Mouse (Mus musculus) lung, postnatal 10 days (tissue): ENCODE measurements around the gene Bcat2.

Experiments
- DNase-seq: peaks from one replicate; pipeline ENCODE4 v3.0.0; 2021

Bcat2 gene

DNA sequence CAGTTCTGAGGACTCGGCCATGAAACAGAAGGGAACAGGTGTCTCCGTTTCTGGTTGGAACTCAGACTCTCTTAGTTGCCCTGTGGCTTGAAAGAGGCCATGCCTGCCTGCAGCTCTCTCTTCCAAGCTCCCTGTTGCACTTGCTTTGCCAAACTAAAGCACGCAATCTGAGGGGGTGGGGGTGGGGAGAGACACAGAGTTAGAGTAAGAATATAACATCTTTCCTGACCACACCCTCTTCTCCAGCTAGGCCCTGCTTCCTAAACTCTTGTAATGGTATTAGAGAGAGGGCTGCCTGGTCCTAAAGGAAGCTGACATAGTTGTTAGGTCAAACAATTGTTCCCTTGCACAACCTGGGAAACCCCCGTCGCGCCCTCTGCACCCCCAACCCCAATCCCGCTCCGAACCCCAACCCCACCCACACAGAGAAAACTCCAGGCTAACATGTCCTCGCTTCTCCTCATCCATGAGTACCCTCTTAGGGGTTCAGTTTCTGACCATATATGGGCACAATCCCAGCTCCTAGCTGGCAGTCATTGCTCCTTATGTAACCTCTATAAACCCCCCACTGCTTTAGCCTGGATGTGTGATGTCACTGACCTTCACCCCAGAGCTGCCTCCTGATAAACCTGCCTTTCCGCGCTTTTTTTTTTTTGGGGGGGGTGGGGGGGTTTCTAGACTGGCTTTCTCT is 19.0 kb upstream of the Bcat2 start:
- DNase-seq: no peak

- DNase-seq: no peak
Measured at GRCm38 (mm10) chr7:45551512-45551883, 18.5 kb upstream of the Bcat2 start.

- DNase-seq: no peak
Measured at GRCm38 (mm10) chr7:45553519-45553918, 16.4 kb upstream of the Bcat2 start.

DNA sequence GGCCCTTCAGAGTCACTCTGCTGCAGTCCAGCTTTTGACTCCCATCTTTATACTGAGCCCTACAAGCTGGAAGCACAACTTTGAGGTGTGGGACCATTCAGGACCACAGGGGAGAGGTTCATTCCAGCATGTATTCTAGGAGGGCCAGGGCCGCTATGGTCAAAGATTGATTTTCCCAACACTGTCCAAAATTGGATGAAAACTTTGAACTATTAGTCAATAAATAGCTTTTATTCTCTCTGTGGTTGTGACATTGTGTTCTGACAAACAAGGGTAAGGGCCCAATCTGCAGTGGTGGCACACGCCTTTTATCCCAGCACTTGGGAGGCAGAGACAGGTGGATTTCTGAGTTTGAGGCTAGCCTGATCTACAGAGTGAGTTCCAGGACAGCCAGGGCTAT is 16.0 kb upstream of the Bcat2 start:
- no peak for DNase-seq

DNA sequence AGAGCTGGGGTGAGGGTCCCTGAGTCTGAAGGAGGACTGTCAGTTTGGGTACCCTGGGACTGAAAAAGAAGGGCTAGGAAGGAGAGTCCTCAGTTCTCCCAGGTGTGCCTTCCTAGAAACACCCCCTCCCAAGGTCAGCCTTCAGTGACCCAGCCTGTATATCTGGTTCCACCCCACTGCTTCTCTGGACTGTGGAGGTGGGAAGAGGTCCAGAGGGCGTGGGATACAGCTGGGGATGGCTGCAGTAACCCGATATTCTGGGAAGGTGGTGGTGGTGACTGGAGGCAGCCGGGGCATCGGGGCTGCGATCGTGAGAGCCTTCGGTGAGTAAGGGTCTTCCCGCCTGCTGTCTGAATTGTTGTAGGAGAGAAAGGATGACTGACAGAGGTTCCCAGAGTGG is 15.2 kb upstream of the Bcat2 start, which contains the start of gene Hsd17b14:
Hsd17b14 (plus strand) TSS at position 150 of the 400 bp plus-strand sequence.
- DNase-seq: no peak

GRCm38 (mm10) chr7:45555787-45556186 is 14.2 kb upstream of the Bcat2 start:
- peak; percentile 89 for DNase-seq

DNA sequence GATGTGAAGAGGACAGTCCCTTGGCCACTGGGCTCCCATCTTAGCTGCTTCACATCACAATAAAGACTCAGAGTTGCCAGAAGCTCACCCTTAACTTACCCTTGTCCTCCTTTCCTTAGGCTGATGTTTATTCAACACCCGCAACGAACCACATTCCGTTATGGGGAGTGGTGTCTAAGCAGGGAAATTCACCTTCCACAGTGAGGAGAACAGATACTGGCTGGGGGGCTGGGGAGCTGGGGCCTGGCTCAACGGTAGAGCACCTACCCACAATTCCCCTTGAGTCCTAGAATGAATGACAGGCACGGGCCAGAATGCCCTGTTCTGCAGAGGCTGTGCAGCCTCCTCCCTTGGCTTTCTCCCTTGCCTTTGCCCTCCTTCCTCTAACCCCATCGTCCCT is 11.0 kb upstream of the Bcat2 start:
- DNase-seq: peak; percentile 38

DNA sequence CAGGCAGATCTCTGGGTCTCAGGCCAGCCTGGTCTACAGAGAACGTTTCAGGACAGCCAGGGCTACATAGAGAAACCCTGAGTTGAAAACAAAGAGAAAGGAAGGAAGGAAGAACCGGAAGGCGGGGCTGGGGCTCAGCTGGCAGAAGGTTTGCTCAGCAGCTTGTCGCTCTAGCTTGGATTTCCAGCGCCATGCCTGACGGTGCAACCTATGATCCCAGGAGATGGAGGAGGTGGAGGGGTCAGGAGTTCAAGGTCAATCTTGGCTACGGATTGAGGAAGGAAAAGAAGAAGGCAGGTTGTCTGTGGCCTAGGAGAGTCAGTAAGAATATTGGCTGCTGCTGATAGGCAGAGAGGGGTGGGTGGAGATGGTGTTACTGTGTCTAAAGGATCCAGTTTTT is 9.7 kb upstream of the Bcat2 start:
- no peak for DNase-seq

GRCm38 (mm10) chr7:45560843-45561623 is 8.9 kb upstream of the Bcat2 start:
- DNase-seq: peak; percentile 88

GRCm38 (mm10) chr7:45561624-45562520 is 8.1 kb upstream of the Bcat2 start:
- DNase-seq: no peak

DNA sequence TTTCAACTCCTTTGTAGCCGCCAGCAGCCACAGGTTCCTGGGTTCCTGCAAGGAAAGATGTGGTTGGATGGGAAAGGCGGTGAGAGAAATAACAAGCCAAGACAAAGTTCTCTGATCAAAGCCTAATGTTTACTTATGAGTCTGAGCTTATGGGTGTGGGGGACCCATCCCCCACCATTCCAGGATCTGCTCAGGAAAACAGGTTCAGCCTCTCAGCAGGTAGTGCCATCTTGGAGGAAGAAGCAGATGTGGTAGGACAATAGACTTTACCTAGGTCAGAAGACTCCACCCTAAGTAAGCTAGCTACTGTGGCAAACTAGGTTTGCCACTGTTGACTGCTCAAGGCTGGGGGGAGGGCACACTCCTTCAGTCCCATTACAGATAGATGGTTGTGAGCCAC is 5.1 kb upstream of the Bcat2 start:
- DNase-seq: no peak

- DNase-seq: no peak
Measured at GRCm38 (mm10) chr7:45565446-45565845, 4.5 kb upstream of the Bcat2 start.

DNA sequence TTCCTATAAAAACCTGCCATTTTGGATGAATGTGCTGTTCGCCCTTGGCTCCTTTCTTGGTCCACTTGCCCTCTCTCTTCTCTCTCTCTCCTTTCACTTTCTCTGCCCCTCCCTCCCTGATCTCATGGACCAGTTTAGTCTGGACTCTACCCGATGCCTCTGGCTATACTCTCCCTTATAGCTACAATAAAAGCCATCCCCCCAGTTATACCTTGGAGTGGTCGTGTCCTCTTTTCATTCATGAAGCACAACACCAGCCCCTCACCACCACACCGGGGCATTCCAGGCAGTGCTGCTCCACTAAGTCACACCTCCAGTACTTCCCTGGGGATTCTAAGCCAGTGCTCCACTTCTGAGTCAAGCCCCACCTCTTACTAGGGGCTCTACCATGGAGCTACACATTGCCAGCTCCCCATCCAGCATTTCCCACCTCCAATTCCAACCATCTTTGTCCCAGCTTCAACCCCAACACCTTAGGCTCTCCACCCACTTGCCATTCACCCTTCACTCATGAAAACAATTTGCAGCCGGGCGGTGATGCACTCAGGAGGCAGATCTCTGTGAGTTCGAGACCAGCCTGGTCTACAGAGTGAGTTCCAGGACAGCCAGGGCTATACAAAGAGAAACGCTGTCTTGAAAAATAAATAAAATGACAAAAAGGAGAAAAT is 2.7 kb upstream of the Bcat2 start:
- no peak for DNase-seq

DNA sequence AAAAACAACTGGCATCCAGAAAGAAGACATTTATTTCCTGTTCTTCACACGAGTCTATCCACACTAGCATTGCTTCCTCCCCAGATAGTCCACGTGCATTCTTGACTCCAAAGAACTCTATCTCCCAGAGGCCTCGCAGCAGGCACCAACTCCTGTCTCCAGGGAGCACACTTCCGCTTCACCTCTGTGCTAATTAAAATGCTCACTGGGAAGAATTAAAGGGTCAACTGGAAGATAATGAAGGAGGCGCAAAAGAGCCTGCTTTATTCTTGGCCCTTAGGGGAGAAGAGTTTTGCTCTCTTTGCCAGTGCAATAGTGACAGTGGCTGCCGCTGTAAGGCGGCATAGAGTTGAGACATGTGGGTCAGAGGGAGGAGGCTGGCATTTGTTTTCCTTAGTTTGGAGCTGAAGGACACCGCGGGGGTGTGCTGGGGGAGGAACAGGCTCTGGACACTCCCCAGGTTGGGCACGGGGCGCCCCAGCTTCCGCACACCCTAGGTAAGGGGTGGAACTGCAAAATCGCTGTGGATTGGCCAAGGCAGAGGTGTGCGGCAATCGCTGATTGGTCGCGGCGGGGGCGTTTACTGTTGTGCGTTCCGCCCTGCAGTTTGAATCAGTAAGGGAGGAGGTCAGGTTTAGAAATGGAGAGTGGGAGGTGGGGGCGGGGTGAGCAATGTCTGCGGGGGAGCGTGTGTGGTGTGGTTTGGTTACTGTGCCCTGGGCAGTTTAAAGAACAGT is 2.0 kb upstream of the Bcat2 start:
- peak; percentile 95 for DNase-seq

DNA sequence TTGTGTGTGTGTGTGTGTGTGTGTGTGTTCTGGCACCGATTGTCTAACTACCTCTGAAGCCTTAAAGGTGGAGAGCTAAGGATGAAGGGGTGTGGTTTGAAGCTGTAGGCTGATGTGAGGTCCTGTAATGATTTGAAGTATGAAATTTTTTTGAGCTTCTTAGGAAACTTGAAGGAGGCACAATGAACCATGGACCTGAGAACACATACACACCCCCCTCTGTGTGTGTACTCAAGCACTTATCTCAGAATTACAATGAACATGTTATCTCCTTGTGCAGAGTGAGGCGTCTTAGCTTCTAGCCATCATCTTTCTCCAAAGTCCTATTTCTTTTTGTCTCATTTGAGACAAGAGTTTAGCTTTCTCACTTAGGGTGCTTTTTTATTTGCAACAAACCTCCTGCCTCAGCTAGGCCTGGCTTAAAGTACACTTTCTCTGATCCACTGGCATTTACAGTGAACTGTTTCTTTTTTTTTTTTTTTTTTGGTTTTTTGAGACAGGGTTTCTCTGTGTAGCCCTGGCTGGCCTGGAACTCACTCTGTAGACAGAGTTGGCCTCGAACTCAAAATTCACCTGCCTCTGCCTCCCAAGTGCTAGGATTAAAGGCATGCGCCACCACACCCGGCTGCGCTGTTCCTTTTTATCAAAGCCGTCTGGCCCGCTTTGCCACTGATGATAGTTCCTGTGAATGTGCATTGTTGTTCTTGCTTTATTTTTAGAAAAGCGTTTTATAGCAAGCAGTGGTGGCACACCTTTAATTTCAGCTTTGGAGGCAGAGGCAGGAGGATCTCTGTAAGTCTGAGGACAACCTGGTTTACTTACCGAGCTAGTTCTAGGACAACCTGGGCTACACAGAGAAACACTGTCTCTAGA is 1.1 kb upstream of the Bcat2 start:
- DNase-seq: no peak

GRCm38 (mm10) chr7:45571966-45572365 is 2.0 kb downstream of the Bcat2 start:
- no peak for DNase-seq

DNA sequence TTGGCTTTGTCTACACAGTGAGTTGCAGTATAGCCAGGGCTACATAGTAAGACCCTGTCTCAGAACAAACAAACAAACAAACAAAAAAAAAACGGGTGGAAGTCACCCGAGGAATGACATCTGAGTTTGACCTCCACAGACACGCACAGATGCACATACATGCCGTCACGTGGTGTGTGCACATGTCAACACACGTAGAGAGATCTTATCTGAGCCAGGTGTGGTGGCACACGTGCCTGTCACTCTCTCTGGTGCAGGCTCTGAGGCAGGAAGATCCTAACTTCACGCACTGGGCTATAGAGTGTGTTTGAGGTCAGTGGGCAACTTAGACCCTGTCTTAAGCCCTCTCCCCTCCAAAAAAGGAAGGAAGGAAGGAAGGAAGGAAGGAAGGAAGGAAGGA is 4.0 kb downstream of the Bcat2 start:
- DNase-seq: no peak

- DNase-seq: no peak
Measured at GRCm38 (mm10) chr7:45574472-45575379, 4.8 kb downstream of the Bcat2 start.

DNA sequence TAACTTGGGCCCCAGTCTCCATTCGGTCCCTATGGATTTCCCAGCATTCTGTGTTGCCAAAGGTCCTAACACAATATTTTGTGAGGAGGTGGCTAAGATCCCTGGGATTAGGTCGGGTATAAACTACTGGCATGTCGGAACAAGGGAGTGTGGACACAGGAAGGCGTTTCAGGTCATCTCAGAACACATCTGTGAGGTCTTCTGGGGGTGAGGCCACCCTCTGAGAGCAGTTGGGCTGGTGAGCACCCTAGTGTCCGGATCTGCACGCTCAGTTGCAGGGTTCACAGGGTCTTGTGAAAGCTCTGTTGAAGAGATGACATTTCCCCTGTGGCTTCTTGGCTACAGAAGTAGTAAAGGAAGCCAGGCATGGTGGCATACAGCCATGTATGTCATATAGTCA is 16.0 kb downstream of the Bcat2 start:
- no peak for DNase-seq
